Mouse (Mus musculus): ENCODE data around the gene Tmem189.

DNA sequence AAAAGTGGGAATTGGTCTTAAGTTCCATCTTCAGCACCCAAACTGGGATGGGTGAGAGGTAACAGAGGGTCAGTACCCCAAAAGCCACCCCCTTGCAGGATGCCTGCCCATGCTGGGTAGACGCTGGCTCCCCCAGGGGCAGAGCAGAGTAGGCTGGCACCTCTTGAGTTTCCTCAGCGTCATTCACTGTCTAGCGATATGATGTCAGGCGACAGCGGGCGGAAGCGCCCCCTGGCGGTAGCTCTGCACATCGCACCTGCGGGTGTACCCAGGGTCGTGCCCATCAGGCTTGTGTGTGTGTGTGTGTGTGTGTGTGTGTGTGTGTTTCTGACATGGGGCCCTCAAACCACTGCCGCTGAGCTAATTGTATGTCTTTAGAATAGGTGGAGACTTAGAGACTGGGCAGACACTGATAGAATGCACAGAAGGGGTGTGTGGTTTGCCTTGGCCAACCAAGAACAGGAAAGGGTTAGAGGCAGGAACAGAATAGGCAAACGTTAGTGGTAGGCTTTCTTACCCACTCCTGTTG lies 9.7 kb downstream of the Tmem189 start:
- TF ChIP-seq CTCF (IDR thresholded peaks at IDR 0.05; ENCODE audit: low read depth) (peak; percentile 94), EP300 (IDR thresholded peaks at IDR 0.05; ENCODE audit: low read depth) (no peak)

Data from heart, postnatal 0 days (tissue).